Mouse (Mus musculus): ENCODE results near the gene Cadm2.

The Cadm2 gene

DNA sequence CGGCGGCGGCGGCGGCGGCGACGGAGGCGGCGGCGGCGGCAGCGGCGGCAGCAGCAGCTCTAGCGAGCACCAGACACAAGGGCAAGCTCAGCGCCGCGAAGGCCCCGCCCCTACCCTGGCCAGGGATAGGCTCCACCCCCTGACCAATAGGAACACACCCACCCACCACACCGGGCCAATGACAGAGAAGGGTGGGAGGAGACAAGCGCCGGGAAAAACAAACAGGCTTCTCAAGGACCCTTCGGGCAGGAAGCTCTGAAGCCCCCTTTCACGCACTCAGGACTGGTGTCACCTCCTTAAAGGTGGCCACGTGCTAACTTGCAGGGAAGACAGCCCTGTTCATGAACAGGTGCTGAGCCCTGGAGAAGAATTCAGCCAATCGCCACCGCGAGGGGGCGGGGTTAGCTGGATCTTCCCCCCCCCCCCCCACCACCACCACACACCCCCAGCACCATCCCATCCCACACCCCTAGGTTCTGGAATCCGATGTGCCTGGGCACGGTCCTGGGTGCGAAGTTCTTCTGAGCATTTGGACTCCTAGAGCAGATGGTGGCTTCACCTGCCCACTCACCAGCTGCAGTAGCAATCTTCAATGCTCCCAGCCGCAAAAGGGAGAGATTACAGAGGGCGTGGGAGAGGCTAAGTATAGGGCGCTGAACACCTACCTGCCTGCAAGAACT, at the start of gene Cadm2:
TSS of gene Cadm2 (minus strand) at position 83 of the 680 bp plus-strand sequence.
- peak; percentile 91 to 94 for DNase-seq

DNA sequence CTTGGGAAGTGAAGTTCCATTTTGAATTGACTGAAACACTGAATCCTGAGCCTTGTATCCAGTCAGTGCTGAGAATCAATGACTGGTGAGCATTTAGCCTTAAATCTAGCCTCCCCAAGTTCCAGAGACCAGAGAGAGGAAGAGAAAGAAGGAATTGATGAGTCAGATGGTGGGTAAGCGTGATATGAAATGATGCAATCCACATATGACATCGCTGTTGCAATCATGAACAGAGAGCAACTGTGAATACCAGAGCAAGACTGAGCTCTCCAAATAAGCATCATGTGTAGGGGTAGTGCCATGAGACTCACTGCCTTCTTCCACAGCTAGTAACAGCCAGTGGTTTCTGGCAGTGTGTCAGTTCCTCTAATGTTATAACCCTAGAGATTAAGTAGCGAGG, 26.2 kb upstream of the Cadm2 start:
- no peak for DNase-seq

DNA sequence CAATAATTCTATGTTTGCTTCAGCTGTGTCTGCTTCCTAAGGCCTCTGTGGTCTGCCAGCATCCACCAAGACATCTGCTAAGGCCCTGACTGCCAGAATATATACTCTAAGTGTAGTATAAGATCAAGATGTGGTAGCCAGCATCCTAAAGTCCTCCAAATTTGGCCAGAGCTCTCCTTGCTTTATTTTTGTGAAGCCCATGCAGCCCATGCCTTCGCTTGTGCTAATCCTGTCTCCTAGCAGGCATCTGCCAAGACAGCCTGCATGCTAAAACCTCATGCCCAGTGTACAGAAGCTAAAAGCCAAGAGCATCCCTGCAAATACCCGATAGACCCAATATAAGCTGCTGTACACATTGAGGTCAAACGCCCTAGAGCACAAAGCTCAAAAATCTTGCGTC, 22.9 kb upstream of the Cadm2 start:
- no peak for DNase-seq

DNA sequence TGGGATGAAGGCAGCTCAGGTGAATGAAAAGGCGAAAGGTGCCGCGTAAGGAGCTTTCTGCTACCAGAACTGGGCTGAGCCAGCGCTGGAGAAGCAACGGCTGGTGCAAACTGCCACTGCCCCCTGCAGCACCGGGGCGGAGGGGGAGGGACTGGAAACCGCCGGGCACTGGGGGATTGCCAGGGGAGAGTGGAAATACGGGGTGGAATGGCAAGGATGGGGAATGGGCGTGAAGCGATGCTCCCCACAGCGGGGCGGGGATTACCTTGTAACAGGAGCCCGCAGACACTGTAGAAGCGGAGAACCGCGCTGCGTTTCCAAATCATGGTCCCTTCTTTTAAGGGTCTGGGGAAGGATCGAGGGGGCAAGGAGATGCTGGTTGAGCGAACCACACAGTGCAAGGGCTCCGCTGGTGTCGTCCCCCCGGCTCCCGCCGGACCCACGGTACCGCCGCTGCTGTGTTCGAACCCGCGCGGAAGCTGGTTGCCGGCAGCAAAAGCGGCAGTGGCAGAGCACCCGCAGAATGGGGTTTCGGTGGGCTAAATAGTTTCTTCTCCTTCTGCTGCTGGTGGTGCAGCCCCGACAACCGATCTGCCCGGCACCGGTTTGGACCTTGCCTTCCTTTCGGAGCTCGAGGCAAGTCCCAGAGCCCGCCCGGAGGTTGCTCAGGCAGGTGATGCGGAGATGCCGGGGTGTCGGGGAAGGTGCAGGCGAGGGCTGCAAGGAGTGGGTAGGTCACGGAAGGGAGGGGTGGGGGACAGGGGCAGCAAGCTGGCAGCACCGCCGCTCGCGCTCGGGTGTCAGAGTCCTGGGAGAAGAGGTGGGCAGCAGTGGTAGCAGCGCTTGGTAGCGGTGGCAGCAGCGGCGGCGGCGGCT, 564 bp downstream of the Cadm2 start:
- DNase-seq: peak; percentile 49 to 60

DNA sequence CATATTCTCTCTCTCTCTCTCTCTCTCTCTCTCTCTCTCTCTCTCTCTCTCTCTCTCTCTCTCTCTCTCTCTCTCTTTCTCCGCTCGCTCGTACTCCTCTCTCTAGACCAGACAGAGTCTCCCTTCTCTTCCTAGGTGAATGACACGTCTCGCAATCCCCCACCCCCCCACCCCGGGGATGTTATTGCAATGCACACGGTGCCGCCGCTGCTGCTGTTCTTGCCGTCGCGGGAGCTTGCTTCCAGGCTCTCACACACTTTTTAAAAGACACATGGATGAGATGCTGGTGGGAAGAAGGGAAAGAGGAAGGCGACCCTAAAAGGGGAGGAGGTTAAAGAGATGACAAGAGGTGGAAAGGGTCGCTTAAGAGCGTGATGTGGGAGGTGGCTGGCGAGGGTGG, 1.3 kb downstream of the Cadm2 start:
- no peak for DNase-seq

DNA sequence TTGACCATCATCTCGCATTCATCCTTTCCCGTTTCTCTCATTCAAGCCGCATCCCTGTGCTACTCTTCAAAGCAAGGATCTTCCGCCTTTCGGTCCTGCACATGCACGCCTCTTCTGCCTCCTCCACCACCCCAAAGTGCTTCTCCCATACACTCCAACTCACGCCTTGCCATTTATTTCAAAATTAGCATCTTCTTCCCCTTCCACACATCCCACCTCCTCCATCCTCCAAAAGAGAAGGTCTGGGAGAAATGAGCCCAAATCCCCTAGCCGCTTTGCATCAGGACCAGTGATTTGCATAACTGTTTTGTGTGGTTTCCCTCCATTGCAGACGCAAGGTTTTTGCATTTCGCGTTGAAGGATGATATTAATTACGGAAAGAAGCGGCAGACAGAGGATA, 1.9 kb downstream of the Cadm2 start:
- no peak for DNase-seq

DNA sequence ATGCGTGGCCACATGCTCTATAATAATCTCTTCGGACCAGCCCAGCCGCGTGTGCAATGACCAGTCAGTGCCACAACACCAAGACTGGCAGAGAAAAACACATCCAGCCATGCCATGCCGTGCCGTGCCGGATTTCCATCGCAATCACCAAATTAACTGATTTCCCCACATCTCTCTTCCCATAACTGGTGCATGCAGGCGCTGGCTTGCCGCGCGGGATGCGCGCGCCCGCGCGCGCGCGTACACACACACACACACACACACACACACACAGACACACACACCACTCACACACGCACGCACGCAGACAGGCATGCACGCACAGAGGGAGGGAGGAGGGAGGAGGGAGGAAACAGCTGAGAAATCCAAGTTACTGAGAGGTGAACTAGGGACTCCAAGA, 2.9 kb downstream of the Cadm2 start:
- peak in 1 of 2 experiments; percentile 3 for DNase-seq

DNA sequence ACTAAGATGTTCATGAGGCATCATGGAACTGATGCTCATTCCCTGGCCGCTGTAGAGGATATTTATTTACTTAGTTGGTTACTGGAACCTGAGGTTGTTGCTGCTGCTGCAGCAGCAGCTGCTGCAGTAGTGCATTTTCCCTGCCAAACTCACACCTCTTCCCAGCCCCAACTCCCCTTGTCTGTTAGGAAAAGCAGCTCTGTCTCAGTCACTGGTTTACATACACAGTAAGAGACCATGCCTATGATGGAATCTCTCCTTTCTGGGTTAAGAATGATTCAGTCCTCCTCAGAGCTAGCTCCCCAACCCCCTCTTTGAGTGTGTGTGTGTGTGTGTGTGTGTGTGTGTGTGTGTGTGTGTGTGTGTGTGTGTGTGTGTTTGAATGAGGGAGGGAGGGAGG, 3.5 kb downstream of the Cadm2 start:
- no peak for DNase-seq

DNA sequence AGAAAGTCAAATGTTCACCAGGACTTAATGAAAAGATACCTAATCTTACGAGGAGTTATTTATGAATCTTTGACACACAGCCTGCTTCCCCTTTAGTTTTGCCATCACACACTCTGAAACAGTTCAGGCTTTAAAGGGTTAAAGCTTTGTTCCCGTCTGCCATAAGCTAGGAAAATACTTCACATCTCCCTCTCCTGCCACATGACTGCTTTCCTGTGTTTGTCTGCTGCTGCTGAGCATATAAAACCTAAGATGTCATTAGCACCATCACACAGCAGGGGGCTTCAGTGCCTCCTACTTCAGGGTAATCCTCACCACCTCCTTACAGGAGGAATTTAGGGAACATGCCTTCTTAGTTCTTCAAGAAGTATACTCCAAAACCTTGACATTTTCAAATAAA, 6.8 kb downstream of the Cadm2 start:
- peak; percentile 6 to 15 for DNase-seq

DNA sequence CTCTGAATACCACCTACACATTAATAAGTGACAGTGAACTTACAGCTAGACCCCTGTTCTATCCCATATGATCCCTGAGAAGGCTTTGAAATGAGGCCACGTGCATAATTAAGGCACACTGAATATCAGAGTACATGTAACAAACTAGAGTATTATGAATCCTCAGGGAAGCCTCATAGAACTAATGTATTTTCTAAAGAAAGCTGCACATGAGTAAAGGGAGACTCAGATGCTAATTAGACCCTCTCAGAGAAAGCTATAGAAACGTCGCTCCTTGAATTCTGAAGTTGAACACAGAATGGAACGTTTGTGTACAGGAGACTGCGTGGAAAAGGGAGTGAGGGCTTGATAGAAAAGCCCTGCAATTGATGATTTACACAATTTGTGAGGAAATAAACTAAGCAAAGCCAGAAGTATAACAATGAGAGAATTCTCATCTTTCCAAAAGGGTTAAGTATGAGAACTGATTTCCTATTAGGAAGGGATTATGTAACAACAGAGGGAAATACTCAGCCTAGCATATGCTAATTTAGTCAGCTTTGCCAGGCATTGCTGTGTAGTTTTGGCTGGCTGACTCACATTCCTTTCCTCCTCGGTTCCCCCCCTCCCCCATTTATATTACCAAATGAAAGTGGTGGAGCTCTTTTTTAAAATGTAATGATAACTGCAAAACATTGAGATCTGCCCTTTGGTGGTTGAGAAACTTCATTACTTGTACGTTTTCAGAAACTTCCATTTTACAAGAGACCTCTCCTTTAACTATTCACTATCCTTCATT, 9.6 kb downstream of the Cadm2 start:
- DNase-seq: no peak

DNA sequence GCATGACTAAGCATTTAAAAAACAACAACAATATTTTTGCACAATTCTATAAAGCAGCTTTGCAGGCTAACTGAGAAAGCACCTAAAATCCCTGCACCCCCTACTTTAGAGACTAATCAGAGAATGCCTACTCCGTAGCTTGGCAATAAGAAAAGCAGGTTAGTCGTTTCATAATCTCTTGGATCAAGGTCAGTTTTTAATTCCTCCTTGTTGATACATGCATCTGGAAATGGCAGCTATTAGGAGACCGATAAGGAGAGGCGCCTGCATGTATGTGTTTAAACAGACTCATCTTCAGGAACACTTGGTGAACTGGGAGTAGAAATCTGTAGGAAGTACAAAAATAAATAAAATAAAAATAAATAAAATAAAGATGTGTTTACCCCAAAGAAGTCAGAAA, 11.6 kb downstream of the Cadm2 start:
- DNase-seq: no peak

DNA sequence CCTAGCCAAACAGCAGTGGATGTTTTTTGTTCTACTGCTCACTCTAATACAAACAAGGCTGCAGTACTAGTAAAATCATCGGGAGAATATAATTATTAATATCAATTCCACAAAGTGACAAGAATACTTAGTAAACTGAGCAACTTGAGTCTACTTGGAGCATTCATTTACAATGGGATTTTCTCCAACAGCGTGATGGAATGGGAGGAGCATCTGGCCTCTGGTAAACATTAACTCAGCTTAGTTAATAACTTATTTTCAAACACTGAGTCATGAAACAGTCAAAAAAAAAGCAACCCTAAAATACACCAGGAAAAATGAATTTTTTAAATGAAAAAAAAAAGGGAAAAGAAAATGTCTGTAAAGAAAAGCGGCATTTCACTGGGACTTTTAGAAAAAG, 12.2 kb downstream of the Cadm2 start:
- no peak for DNase-seq

DNA sequence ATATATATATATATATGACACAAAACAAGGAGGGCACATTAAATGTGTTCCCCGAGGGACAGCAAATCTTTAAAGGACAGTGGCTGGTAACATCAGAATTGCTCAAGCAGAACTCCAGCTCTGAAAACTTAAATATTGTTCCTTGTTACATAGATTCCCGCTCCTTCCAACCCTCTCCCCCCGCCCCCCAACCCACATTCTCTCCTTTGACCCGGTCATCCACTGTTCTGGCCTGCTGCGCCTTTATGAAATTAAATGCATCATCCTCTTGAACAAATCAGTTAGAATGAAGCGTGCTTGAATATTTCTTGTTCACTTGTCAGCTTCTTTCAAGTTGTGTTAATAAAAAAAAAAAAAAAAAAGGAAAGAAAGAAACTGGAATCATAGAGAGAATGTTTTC, 15.0 kb downstream of the Cadm2 start:
- no peak for DNase-seq

DNA sequence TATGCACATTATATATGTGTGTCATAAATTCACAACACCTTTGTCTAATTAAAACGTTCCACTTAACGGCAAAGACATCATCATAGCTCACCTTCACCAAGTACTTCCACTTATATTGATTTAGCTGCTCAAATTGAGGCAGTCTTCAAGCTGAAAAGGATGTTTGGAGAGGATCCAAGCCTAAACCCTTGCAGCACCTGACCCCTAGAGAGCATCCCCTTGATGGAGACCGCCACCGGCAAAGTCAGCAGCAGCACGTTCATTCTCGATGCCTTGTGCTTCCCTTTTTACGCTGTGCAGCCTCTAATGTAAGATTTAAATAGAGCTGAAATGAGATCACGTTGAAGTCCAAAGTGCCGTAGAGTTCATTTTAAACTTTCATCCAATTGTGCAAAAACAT, 20.7 kb downstream of the Cadm2 start:
- DNase-seq: no peak

DNA sequence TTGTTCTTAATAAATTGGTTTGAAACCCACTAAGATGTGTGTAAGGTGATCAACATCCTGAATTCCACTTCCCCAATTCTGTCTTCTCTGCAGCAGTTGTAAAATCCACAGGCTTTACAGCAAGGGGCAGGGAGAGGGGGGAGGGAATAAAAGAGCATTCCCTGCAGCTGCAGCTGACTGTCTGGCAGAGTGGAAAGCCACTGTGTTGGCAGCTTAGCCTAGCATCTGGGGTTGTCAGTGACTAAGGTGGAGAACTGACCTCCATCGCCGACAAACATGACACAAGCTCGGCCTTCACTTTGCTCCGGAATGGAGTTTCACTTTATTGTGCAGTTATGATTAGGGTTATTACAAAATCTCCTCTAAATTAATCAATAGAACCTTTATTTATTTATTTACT, 21.9 kb downstream of the Cadm2 start:
- DNase-seq: no peak

DNA sequence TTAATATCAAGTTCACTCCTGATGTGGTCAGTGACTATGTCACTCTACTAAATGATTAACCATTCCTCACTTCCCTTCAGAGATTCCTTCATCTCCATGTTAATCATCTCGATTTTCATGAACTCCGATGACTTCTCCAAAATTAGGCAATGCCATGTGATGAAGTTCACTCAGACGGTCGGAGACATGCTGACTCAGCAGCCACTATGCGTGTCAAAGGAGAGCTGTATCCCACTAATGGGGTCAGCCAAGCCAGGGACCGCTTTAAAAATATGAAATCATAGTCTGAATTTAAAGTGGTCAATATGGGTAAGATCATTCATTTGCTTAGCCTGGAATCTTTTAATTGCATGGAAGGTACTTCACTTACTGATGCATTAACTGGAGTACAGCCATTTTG, 29.7 kb downstream of the Cadm2 start:
- no peak for DNase-seq

DNA sequence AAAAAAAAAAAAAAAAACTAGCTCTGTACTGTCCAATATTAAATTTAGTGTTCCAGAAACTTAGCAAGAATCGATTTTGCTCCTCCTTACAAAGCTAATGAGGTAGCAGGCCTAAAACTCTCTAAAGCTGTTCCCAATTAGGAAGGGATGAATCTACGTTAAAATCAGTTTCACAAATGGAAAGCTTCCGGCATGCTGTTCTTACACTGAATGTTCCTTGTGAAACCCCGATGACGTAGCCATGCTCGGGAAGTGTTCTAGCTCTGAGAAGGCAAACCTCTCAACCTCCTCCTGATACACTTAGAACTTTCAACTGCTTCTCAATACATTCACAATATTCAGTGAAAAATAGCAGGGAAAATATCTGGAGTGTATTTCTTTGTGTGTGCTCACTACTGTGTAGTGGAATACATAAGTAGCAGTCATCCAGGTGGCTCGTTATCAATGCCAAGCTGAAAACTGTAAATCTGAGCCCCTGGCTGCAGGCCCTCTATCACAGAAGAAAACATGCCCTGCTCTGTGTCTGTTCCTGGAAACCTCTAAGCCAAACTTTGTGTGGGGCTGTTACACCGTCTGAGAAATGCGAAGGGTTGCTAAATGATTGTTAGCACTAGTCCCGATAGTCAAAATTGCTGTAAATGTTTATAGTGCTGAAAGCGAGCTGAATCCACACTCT, 41.7 kb downstream of the Cadm2 start:
- no peak for DNase-seq

DNA sequence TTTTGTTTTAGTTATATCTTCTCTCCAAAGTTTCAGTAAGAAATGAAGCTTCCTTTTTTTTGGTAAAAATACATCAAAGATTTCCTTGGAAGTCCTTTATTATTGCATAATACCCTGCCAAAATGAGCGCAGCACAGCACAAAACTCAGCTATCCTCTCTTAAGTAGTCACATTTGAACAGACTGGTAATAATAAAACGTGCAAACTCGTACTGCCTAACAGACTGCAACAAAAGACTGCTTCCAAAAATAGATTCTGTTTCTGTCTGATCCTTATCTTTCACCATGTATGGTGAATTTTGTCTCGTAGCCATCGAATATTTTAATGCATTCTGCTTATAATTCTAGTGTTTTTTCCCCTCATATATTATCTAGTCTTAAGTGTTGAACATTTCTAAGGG, 45.2 kb downstream of the Cadm2 start:
- no peak for DNase-seq

DNA sequence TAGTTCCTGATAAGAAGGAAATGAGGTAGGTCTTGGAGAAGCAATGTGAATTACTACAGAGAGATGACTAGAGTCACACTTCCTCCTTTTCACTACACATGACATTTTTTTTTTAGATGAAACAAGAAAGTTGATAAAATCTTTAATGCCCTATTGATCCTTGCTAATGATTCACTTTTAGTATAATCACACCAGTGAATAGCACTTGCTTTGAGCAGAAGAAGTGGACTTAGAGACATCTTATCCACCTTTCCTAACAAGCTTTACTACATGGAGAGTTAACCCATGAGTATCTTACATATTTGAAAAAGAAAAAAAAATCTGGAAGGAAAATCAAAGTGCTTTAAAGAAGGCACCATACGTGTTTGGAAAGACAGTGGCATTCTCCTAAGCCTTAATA, 93.7 kb downstream of the Cadm2 start:
- DNase-seq: no peak

DNA sequence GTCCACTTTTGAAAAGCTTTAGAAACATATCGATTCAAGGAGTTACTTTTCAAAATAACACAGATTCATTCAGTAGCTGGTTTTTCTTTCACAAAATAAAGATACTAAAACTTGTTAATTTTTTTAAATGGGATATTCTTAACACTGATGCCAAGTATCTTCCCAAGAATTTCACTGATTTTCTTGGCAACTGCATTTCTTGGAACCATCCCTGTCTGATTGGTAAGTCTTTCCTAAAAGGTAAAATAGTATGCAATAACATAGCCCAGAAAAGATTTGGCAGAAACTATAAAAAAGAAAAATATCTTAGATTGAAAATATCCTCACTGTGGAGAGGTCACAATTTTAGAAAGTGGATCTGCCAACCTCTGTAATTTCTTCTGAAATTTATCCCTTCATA, 95.8 kb downstream of the Cadm2 start:
- DNase-seq: no peak

DNA sequence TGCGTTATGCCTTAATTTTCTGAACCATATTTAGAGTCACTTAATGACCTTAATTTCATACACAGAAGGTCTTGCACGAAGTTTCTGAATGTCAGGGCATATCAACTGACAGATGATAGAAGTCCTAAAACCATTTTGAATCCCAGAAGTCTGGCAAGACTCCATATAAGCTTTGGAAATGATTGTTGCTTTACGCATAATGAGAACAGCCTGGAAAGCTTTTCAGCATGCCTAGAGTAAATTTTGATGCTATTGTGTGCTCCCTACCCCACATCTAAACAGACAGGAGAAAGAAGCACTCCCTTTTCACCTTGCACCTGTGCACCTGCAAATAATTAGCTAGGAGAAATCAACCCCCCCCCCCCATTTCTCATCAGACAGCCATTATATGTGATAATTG, 102.4 kb downstream of the Cadm2 start:
- DNase-seq: no peak

DNA sequence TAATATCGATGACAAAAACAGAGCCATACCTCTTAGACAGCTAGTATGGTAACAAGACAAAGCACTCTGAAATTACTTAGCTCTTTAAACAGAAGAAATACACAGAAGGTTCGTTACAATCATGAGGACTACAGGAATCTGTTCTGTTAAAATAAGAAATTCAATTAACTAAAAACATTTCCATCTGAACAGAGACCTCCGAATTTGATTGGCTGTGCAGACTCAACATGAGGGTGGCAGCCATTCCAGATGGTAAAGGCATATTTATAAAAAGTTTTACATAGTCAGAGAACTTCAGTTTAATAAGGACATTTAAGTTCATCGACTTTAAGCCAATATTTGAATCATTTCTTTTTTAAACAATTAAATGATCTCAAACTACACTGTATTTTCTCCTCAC, 105.2 kb downstream of the Cadm2 start:
- DNase-seq: no peak

DNA sequence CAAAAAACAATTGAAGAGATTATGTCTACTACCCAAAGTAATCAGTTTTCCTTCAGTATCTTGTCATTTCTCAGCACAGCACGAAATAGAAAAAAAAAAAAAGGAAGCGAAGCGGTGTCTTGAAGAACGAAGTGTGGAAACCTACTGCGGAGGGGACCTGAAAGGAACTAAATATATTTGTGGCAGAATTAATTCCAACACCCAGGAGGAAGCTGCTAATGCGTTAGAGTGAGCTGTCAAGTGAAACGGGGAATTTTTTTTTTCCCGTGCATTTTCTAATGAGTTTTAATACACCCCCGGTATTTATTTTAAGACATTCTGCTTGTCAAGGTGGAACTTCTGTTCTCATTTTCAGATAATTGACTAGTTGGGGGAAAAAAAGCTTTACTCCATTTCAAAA, 111.6 kb downstream of the Cadm2 start:
- DNase-seq: no peak

Measured in kidney, postnatal 4 days (tissue).